Mouse (Mus musculus): ENCODE measurements around the gene Fnip2. TPM values are rescaled to one million over a fixed set of nuclear protein-coding genes. Genes with fewer than 3 reads are reported as not detected.

Gene Fnip2
- polyA plus RNA-seq, 1 experiment, result 8.0 TPM

GRCm38 (mm10) chr3:79415081-79415480 is 152.5 kb downstream of the Fnip2 start:
- DNase-seq (ENCODE audit: low spot score), result no peak

- DNase-seq (ENCODE audit: low spot score), result no peak
Measured at GRCm38 (mm10) chr3:79413492-79413891, 154.1 kb downstream of the Fnip2 start.

GRCm38 (mm10) chr3:79411666-79412065 is 155.9 kb downstream of the Fnip2 start:
- DNase-seq (ENCODE audit: low spot score), result no peak

- DNase-seq (ENCODE audit: low spot score), result no peak
Measured at GRCm38 (mm10) chr3:79410629-79410995, 157.0 kb downstream of the Fnip2 start.

- DNase-seq (ENCODE audit: low spot score), result no peak
Measured at GRCm38 (mm10) chr3:79409927-79410628, 157.5 kb downstream of the Fnip2 start.

- DNase-seq (ENCODE audit: low spot score), result no peak
Measured at GRCm38 (mm10) chr3:79408546-79408945, 159.1 kb downstream of the Fnip2 start.

Other genes starting within 250 kb of the Fnip2 start
- gene Gm17359, start 231.1 kb downstream of the Fnip2 start, polyA plus RNA-seq (2012; rRNA removed), result not detected in 2 replicates
- gene Ppid, start 23.5 kb upstream of the Fnip2 start, polyA plus RNA-seq (2012; rRNA removed), result 55.5 and 65.6 TPM in 2 replicates
- gene 4930579G24Rik, start 61.3 kb upstream of the Fnip2 start, polyA plus RNA-seq (2012; rRNA removed), result 3.6 and 3.7 TPM in 2 replicates
- 32.6 and 34.3 TPM in 2 replicates for gene Etfdh, start 61.7 kb upstream of the Fnip2 start, polyA plus RNA-seq (2012; rRNA removed)
- gene Rxfp1, start 170.1 kb upstream of the Fnip2 start, polyA plus RNA-seq (2012; rRNA removed), result 0.38 and 0.40 TPM in 2 replicates

All from urinary bladder, adult 2 months (tissue).